Mouse (Mus musculus): ENCODE measurements around the gene Mier3. TPM values are rescaled to one million over a fixed set of nuclear protein-coding genes. Genes with fewer than 3 reads are reported as not detected.

Gene Mier3
- polyA plus RNA-seq, 1 experiment from 2014 or later: 19.5 TPM

GRCm38 (mm10) chr13:111753321-111753720, 72.5 kb downstream of the Mier3 start:
- peaks cover 52% of the 10 kb centered on the region for H3K36me3 ChIP-seq (ENCODE audit: control insufficient read depth, insufficient read depth, low read length)
- no peak overlapping the region for H3K4me3 ChIP-seq (ENCODE audit: low read depth, low read length)
- H3K27ac ChIP-seq (ENCODE audit: low read length): no peak overlapping the region
- H3K4me2 ChIP-seq (ENCODE audit: low read length): no peak overlapping the region
- H3K27me3 ChIP-seq (ENCODE audit: control insufficient read depth, insufficient read depth, low read depth, low read length): no peaks in the 10 kb centered on the region
- H3K4me1 ChIP-seq (ENCODE audit: control insufficient read depth, insufficient read depth, low read length): no peaks in the 10 kb centered on the region
- no peak overlapping the region for H3K9ac ChIP-seq (ENCODE audit: low read depth, low read length)
- no peaks in the 10 kb centered on the region for H3K9me3 ChIP-seq (replicated peaks; ENCODE audit: control insufficient read depth, low read length, poor library complexity, severe bottlenecking)
- no peak for ATAC-seq
- 96% methylated on average over 6 of the region's 6 CpGs for WGBS

- no peak overlapping the region for H3K4me3 ChIP-seq (ENCODE audit: low read depth, low read length)
- H3K4me1 ChIP-seq (ENCODE audit: control insufficient read depth, insufficient read depth, low read length): no peaks in the 10 kb centered on the region
- peaks cover 54% of the 10 kb centered on the region for H3K36me3 ChIP-seq (ENCODE audit: control insufficient read depth, insufficient read depth, low read length)
- no peaks in the 10 kb centered on the region for H3K27me3 ChIP-seq (ENCODE audit: control insufficient read depth, insufficient read depth, low read depth, low read length)
- no peak overlapping the region for H3K4me2 ChIP-seq (ENCODE audit: low read length)
- WGBS: 98% methylated on average over 18 of the region's 18 CpGs
- ATAC-seq: no peak
- H3K9ac ChIP-seq (ENCODE audit: low read depth, low read length): no peak overlapping the region
- no peaks in the 10 kb centered on the region for H3K9me3 ChIP-seq (replicated peaks; ENCODE audit: control insufficient read depth, low read length, poor library complexity, severe bottlenecking)
- no peak overlapping the region for H3K27ac ChIP-seq (ENCODE audit: low read length)
These were observed 74.6 kb downstream of the Mier3 start for GRCm38 (mm10) chr13:111755377-111755776.

- no peak overlapping the region for H3K27ac ChIP-seq (ENCODE audit: low read length)
- no peaks in the 10 kb centered on the region for H3K27me3 ChIP-seq (ENCODE audit: control insufficient read depth, insufficient read depth, low read depth, low read length)
- no peak for ATAC-seq
- no peak overlapping the region for H3K9ac ChIP-seq (ENCODE audit: low read depth, low read length)
- peaks cover 52% of the 10 kb centered on the region for H3K36me3 ChIP-seq (ENCODE audit: control insufficient read depth, insufficient read depth, low read length)
- no peaks in the 10 kb centered on the region for H3K9me3 ChIP-seq (replicated peaks; ENCODE audit: control insufficient read depth, low read length, poor library complexity, severe bottlenecking)
- H3K4me2 ChIP-seq (ENCODE audit: low read length): no peak overlapping the region
- WGBS: 94% methylated on average over 15 of the region's 15 CpGs
- H3K4me1 ChIP-seq (ENCODE audit: control insufficient read depth, insufficient read depth, low read length): no peaks in the 10 kb centered on the region
- H3K4me3 ChIP-seq (ENCODE audit: low read depth, low read length): no peak overlapping the region
These were observed 75.2 kb downstream of the Mier3 start for GRCm38 (mm10) chr13:111755937-111756336.

- H3K4me3 ChIP-seq (ENCODE audit: low read depth, low read length): no peak overlapping the region
- ATAC-seq: no peak
- no peaks in the 10 kb centered on the region for H3K9me3 ChIP-seq (replicated peaks; ENCODE audit: control insufficient read depth, low read length, poor library complexity, severe bottlenecking)
- no peak overlapping the region for H3K9ac ChIP-seq (ENCODE audit: low read depth, low read length)
- no peak overlapping the region for H3K4me2 ChIP-seq (ENCODE audit: low read length)
- H3K27me3 ChIP-seq (ENCODE audit: control insufficient read depth, insufficient read depth, low read depth, low read length): no peaks in the 10 kb centered on the region
- peaks cover 56% of the 10 kb centered on the region for H3K36me3 ChIP-seq (ENCODE audit: control insufficient read depth, insufficient read depth, low read length)
- H3K27ac ChIP-seq (ENCODE audit: low read length): no peak overlapping the region
- 93% methylated on average over 6 of the region's 6 CpGs for WGBS
- no peaks in the 10 kb centered on the region for H3K4me1 ChIP-seq (ENCODE audit: control insufficient read depth, insufficient read depth, low read length)
These were observed 76.2 kb downstream of the Mier3 start for GRCm38 (mm10) chr13:111756986-111757385.

- Histone ChIP-seq H3K36me3 (ENCODE audit: control insufficient read depth, insufficient read depth, low read length) (peaks cover 37% of the 10 kb centered on the region), H3K4me2 (ENCODE audit: low read length) (no peak overlapping the region), H3K4me3 (ENCODE audit: low read depth, low read length) (no peak overlapping the region), H3K9ac (ENCODE audit: low read depth, low read length) (no peak overlapping the region), H3K27me3 (ENCODE audit: control insufficient read depth, insufficient read depth, low read depth, low read length) (no peaks in the 10 kb centered on the region), H3K27ac (ENCODE audit: low read length) (no peak overlapping the region), H3K4me1 (ENCODE audit: control insufficient read depth, insufficient read depth, low read length) (no peaks in the 10 kb centered on the region), H3K9me3 (replicated peaks; ENCODE audit: control insufficient read depth, low read length, poor library complexity, severe bottlenecking) (no peaks in the 10 kb centered on the region)
- WGBS: 95% methylated on average over 12 of the region's 12 CpGs
- ATAC-seq: no peak
These were observed 81.7 kb downstream of the Mier3 start for GRCm38 (mm10) chr13:111762526-111762925.

Other genes starting within 250 kb of the Mier3 start
- 93.6 and 99.2 TPM in 2 replicates for gene Gpbp1, start 190.9 kb upstream of the Mier3 start, polyA plus RNA-seq (2015; fragmentation: Nextera tagmentation; extraction: Ambion mirVana)
- not detected in 2 replicates for gene Gm49496, start 131.0 kb upstream of the Mier3 start, polyA plus RNA-seq (2015; fragmentation: Nextera tagmentation; extraction: Ambion mirVana)
- not detected in 2 replicates for gene Gm10198, start 88.2 kb upstream of the Mier3 start, polyA plus RNA-seq (2015; fragmentation: Nextera tagmentation; extraction: Ambion mirVana)
- 10.5 and 12.4 TPM in 2 replicates for gene Map3k1, start 128.0 kb downstream of the Mier3 start, polyA plus RNA-seq (2015; fragmentation: Nextera tagmentation; extraction: Ambion mirVana)

Data from midbrain, embryonic 16.5 days (tissue).